Mouse (Mus musculus) heart, postnatal 0 days (tissue): Measurements from ENCODE around the gene Olfr221.

Source experiments
- CTCF ChIP-seq: IDR thresholded peaks from 2 replicates; pipeline ENCODE4 v1.5.1; 2016; ENCODE audit warnings: antibody characterized with exemption, control low read depth, low read depth
- EP300 ChIP-seq: IDR thresholded peaks from 2 replicates; pipeline ENCODE4 v1.6.1; 2016; ENCODE audit warnings: antibody characterized with exemption, low read depth

DNA sequence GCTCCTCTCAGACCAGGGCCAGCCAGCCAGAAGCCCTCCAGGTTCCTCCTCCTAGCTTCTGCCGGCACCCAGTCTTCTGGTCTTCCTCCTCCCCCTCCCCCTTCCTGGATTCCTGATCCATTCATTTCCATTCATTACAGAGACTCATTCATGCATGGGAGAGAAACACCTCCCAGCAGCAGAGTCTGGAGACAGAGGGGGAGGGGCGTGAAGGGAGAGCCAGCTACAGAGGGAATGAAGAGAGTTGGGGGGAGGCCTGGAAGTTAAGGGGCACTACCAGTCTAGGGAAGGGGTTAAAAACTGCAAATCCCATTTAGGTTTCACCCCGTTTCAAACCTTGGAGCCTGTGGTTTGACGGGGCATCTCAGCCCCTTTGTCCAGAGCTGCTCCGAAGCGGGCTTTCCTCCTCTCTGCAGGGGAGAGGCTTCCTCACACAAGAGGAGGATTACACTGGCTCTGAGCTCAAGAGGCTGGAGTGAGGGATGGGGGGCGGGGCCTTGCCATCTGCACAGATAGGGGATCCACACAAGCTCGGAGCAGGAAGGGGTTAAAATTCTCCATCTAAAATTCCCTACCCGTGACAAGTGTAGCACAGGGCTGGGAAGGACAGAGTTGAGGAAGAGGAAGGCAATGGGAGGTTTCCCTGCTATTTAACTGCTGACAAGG, 31.7 kb downstream of the Olfr221 start:
- no peak for TF ChIP-seq CTCF
- no peak for TF ChIP-seq EP300
